Mouse (Mus musculus) bone marrow, adult 2 months (tissue): ENCODE data around the gene Myd88.

Experiments used
- CTCF ChIP-seq: fragments of 200-500 bp; IDR thresholded peaks from 2 replicates; pipeline ENCODE4 v1.5.1; 2011; ENCODE audit warnings: low read length, control low read depth; ENCODE audit not compliant: control insufficient read depth, insufficient read depth
- POLR2A ChIP-seq: fragments of 200-500 bp; IDR thresholded peaks from 2 replicates; pipeline ENCODE4 v1.6.1; 2011; ENCODE audit warnings: low read depth, mild to moderate bottlenecking, control low read depth, low read length, borderline replicate concordance; ENCODE audit not compliant: control insufficient read depth

- TF ChIP-seq POLR2A, result no peak
- TF ChIP-seq CTCF, result no peak
Observed at GRCm38 (mm10) chr9:119365284-119365683, 24.1 kb upstream of the Myd88 start, which contains the start of gene Slc22a14.
